Mouse (Mus musculus): Measurements from ENCODE around the gene Ranbp1.
"Not testable (repeated sequence)": the region's sequence is repeated elsewhere in the genome, so short reads cannot be mapped to it uniquely, and the experiment has no call there.

Ranbp1 gene

GRCm38 (mm10) chr16:18248433-18249363 lies at the start of gene Ranbp1, which contains the start of gene Trmt2a:
Ranbp1 (minus strand) TSS chr16:18248732.
Trmt2a (plus strand) TSS chr16:18248679.
- peak; percentile 98 to 99 for DNase-seq

- DNase-seq = not testable (repeated sequence)
Measured at GRCm38 (mm10) chr16:18289614-18290013, 41.1 kb upstream of the Ranbp1 start.

GRCm38 (mm10) chr16:18289067-18289588 lies 40.6 kb upstream of the Ranbp1 start, which contains the start of gene Dgcr8:
Dgcr8 (minus strand) TSS chr16:18289246.
- peak; percentile 97 to 99 for DNase-seq

- peak in 1 of 2 experiments; percentile 72 for DNase-seq
Measured at GRCm38 (mm10) chr16:18288581-18289061, 40.1 kb upstream of the Ranbp1 start.

- DNase-seq = peak; percentile 17 to 25
Measured at GRCm38 (mm10) chr16:18288166-18288565, 39.6 kb upstream of the Ranbp1 start.

GRCm38 (mm10) chr16:18275166-18275565 lies 26.6 kb upstream of the Ranbp1 start:
- DNase-seq = no peak

- DNase-seq = no peak
Measured at GRCm38 (mm10) chr16:18268182-18268581, 19.6 kb upstream of the Ranbp1 start.

GRCm38 (mm10) chr16:18265024-18265423 lies 16.5 kb upstream of the Ranbp1 start:
- no peak for DNase-seq

GRCm38 (mm10) chr16:18258221-18258620 lies 9.7 kb upstream of the Ranbp1 start, which contains the start of gene Gm49776:
Gm49776 (minus strand) TSS chr16:18258321.
- DNase-seq = no peak

GRCm38 (mm10) chr16:18253866-18254265 lies 5.3 kb upstream of the Ranbp1 start:
- no peak for DNase-seq

- DNase-seq = no peak
Measured at GRCm38 (mm10) chr16:18252736-18253135, 4.2 kb upstream of the Ranbp1 start.

GRCm38 (mm10) chr16:18250828-18251790 lies 2.6 kb upstream of the Ranbp1 start:
- DNase-seq = no peak

- no peak for DNase-seq
Measured at GRCm38 (mm10) chr16:18250231-18250630, 1.7 kb upstream of the Ranbp1 start.

GRCm38 (mm10) chr16:18249364-18249967 lies 934 bp upstream of the Ranbp1 start:
- peak; percentile 60 to 66 for DNase-seq

GRCm38 (mm10) chr16:18247521-18248399 lies 772 bp downstream of the Ranbp1 start:
- peak in 1 of 2 experiments; percentile 51 for DNase-seq

- DNase-seq = no peak
Measured at GRCm38 (mm10) chr16:18241581-18241980, 7.0 kb downstream of the Ranbp1 start.

GRCm38 (mm10) chr16:18236676-18237501 lies 11.6 kb downstream of the Ranbp1 start:
- no peak for DNase-seq

- peak; percentile 77 to 79 for DNase-seq
Measured at GRCm38 (mm10) chr16:18235389-18236065, 13.0 kb downstream of the Ranbp1 start.

GRCm38 (mm10) chr16:18234671-18235388 lies 13.7 kb downstream of the Ranbp1 start, which contains the start of gene Zdhhc8:
Zdhhc8 (minus strand) TSS chr16:18235136.
- DNase-seq = peak; percentile 83 to 86
